Mouse (Mus musculus): Measurements from ENCODE around the gene Olr1. TPM values are rescaled to one million over a fixed set of nuclear protein-coding genes. Genes with fewer than 3 reads are reported as not detected.
"Not testable (repeated sequence)": the region's sequence is repeated elsewhere in the genome, so short reads cannot be mapped to it uniquely, and the experiment has no call there.

Gene Olr1
- polyA plus RNA-seq, 1 experiment: 0.13 TPM

DNA sequence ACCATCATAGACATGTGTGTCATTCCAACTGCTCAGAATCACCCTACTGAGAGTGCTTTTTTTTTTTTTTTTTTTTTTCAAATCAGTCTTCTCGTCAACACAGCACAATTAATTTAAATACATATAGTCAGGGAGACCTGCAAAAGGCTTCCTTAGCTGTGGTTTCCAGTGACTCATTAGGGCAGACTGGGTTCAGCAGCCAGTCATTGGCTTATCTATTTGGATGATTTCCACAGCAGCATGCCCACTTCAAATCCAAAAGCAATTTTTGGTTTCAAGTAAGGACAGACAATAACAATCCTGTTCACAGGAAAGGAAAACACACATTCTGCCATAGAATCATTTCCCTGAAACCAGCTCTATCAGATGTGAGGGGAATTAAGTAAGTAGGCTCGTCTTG, 7.4 kb upstream of the Olr1 start:
- no peak for DNase-seq
- no peak overlapping the region for H3K4me3 ChIP-seq (ENCODE audit: control insufficient read depth, insufficient read depth, low read length)
- no peak for TF ChIP-seq POLR2A (IDR thresholded peaks at IDR 0.05; ENCODE audit: control insufficient read depth, extremely low read depth, insufficient read depth, low read length, poor library complexity)
- no peak for TF ChIP-seq CTCF (IDR thresholded peaks at IDR 0.05; ENCODE audit: borderline replicate concordance, control insufficient read depth, extremely low read depth, insufficient read depth, low read length, poor library complexity)
- H3K27me3 ChIP-seq (ENCODE audit: control insufficient read depth, insufficient read depth, low read length): no peaks in the 10 kb centered on the region
- 88% methylated on average over 2 of the region's 2 CpGs for WGBS
- no peaks in the 10 kb centered on the region for H3K4me1 ChIP-seq (replicated peaks; ENCODE audit: control insufficient read depth, insufficient read depth, low read length)
- no peak overlapping the region for H3K27ac ChIP-seq (ENCODE audit: control insufficient read depth, insufficient read depth, low read length)
- no peaks in the 10 kb centered on the region for H3K36me3 ChIP-seq (ENCODE audit: control insufficient read depth, insufficient read depth, low read length)

- no peak overlapping the region for H3K27ac ChIP-seq (ENCODE audit: control insufficient read depth, insufficient read depth, low read length)
- no peaks in the 10 kb centered on the region for H3K4me1 ChIP-seq (replicated peaks; ENCODE audit: control insufficient read depth, insufficient read depth, low read length)
- DNase-seq: no peak
- TF ChIP-seq CTCF (IDR thresholded peaks at IDR 0.05; ENCODE audit: borderline replicate concordance, control insufficient read depth, extremely low read depth, insufficient read depth, low read length, poor library complexity): no peak
- no peak for TF ChIP-seq POLR2A (IDR thresholded peaks at IDR 0.05; ENCODE audit: control insufficient read depth, extremely low read depth, insufficient read depth, low read length, poor library complexity)
- H3K4me3 ChIP-seq (ENCODE audit: control insufficient read depth, insufficient read depth, low read length): no peak overlapping the region
- no peaks in the 10 kb centered on the region for H3K36me3 ChIP-seq (ENCODE audit: control insufficient read depth, insufficient read depth, low read length)
- no peaks in the 10 kb centered on the region for H3K27me3 ChIP-seq (ENCODE audit: control insufficient read depth, insufficient read depth, low read length)
- WGBS: 66% methylated on average over 1 of the region's 1 CpGs
Measured at GRCm38 (mm10) chr6:129513409-129513808, 6.4 kb upstream of the Olr1 start.

GRCm38 (mm10) chr6:129512868-129513267, 5.9 kb upstream of the Olr1 start:
- 81% methylated on average over 8 of the region's 8 CpGs for WGBS

DNA sequence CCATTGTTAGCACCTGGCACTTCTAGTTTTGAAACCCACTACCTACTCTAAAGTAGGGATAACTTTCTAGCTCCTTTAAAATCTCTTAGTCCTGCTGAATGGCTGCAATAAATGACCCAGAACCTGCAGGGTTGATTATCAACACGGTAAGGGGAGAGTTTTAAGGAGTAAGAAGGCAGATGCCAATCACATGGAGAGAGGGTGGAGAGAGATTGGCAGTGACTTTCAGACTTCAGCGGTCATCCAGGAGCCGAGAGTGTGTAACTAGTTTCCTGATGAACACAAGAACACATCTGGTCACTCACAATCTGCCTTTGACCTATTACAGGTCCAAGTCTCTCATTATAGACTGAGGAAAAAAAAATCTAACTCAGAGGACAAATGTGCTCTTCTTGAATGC, 5.4 kb upstream of the Olr1 start, which contains the start of gene Tmem52b:
Tmem52b (plus strand) TSS at position 189 of the 400 bp plus-strand sequence.
- no peak within 1 kb of the TSS for H3K27ac ChIP-seq (ENCODE audit: control insufficient read depth, insufficient read depth, low read length)
- WGBS: 75% methylated on average over 3 of the region's 3 CpGs
- no peaks in the 10 kb centered on the region for H3K36me3 ChIP-seq (ENCODE audit: control insufficient read depth, insufficient read depth, low read length)
- DNase-seq: no peak
- no peaks in the 10 kb centered on the region for H3K4me1 ChIP-seq (replicated peaks; ENCODE audit: control insufficient read depth, insufficient read depth, low read length)
- no peak for TF ChIP-seq POLR2A (IDR thresholded peaks at IDR 0.05; ENCODE audit: control insufficient read depth, extremely low read depth, insufficient read depth, low read length, poor library complexity)
- TF ChIP-seq CTCF (IDR thresholded peaks at IDR 0.05; ENCODE audit: borderline replicate concordance, control insufficient read depth, extremely low read depth, insufficient read depth, low read length, poor library complexity): no peak
- no peak within 1 kb of the TSS for H3K4me3 ChIP-seq (ENCODE audit: control insufficient read depth, insufficient read depth, low read length)
- H3K27me3 ChIP-seq (ENCODE audit: control insufficient read depth, insufficient read depth, low read length): no peaks in the 10 kb centered on the region

More at GRCm38 (mm10) chr6:129512868-129513267, 5.9 kb upstream of the Olr1 start:
- H3K36me3 ChIP-seq (ENCODE audit: control insufficient read depth, insufficient read depth, low read length): no peaks in the 10 kb centered on the region
- H3K27ac ChIP-seq (ENCODE audit: control insufficient read depth, insufficient read depth, low read length): no peak overlapping the region
- H3K4me1 ChIP-seq (replicated peaks; ENCODE audit: control insufficient read depth, insufficient read depth, low read length): no peaks in the 10 kb centered on the region
- TF ChIP-seq POLR2A (IDR thresholded peaks at IDR 0.05; ENCODE audit: control insufficient read depth, extremely low read depth, insufficient read depth, low read length, poor library complexity) (no peak), CTCF (IDR thresholded peaks at IDR 0.05; ENCODE audit: borderline replicate concordance, control insufficient read depth, extremely low read depth, insufficient read depth, low read length, poor library complexity) (no peak)
- DNase-seq: no peak
- H3K4me3 ChIP-seq (ENCODE audit: control insufficient read depth, insufficient read depth, low read length): no peak overlapping the region
- no peaks in the 10 kb centered on the region for H3K27me3 ChIP-seq (ENCODE audit: control insufficient read depth, insufficient read depth, low read length)

- Histone ChIP-seq H3K36me3 (ENCODE audit: control insufficient read depth, insufficient read depth, low read length) (no peaks in the 10 kb centered on the region), H3K4me3 (ENCODE audit: control insufficient read depth, insufficient read depth, low read length) (no peak overlapping the region), H3K4me1 (replicated peaks; ENCODE audit: control insufficient read depth, insufficient read depth, low read length) (no peaks in the 10 kb centered on the region), H3K27me3 (ENCODE audit: control insufficient read depth, insufficient read depth, low read length) (no peaks in the 10 kb centered on the region), H3K27ac (ENCODE audit: control insufficient read depth, insufficient read depth, low read length) (no peak overlapping the region)
- WGBS: 95% methylated on average over 6 of the region's 6 CpGs
- DNase-seq: no peak
- TF ChIP-seq POLR2A (IDR thresholded peaks at IDR 0.05; ENCODE audit: control insufficient read depth, extremely low read depth, insufficient read depth, low read length, poor library complexity) (no peak), CTCF (IDR thresholded peaks at IDR 0.05; ENCODE audit: borderline replicate concordance, control insufficient read depth, extremely low read depth, insufficient read depth, low read length, poor library complexity) (no peak)
Measured at GRCm38 (mm10) chr6:129510120-129510911, 3.4 kb upstream of the Olr1 start.

- Histone ChIP-seq H3K27me3 (ENCODE audit: control insufficient read depth, insufficient read depth, low read length) (no peaks in the 10 kb centered on the region), H3K36me3 (ENCODE audit: control insufficient read depth, insufficient read depth, low read length) (no peaks in the 10 kb centered on the region), H3K4me1 (replicated peaks; ENCODE audit: control insufficient read depth, insufficient read depth, low read length) (no peaks in the 10 kb centered on the region), H3K4me3 (ENCODE audit: control insufficient read depth, insufficient read depth, low read length) (no peak overlapping the region), H3K27ac (ENCODE audit: control insufficient read depth, insufficient read depth, low read length) (no peak overlapping the region)
- no peak for TF ChIP-seq CTCF (IDR thresholded peaks at IDR 0.05; ENCODE audit: borderline replicate concordance, control insufficient read depth, extremely low read depth, insufficient read depth, low read length, poor library complexity)
- TF ChIP-seq POLR2A (IDR thresholded peaks at IDR 0.05; ENCODE audit: control insufficient read depth, extremely low read depth, insufficient read depth, low read length, poor library complexity): no peak
- DNase-seq: no peak
- WGBS: 96% methylated on average over 2 of the region's 2 CpGs
Measured at GRCm38 (mm10) chr6:129503471-129503870, 3.5 kb downstream of the Olr1 start.

- H3K4me3 ChIP-seq (ENCODE audit: control insufficient read depth, insufficient read depth, low read length); H3K27me3 ChIP-seq (ENCODE audit: control insufficient read depth, insufficient read depth, low read length); H3K27ac ChIP-seq (ENCODE audit: control insufficient read depth, insufficient read depth, low read length); DNase-seq; H3K4me1 ChIP-seq (replicated peaks; ENCODE audit: control insufficient read depth, insufficient read depth, low read length); H3K36me3 ChIP-seq (ENCODE audit: control insufficient read depth, insufficient read depth, low read length): not testable (repeated sequence)
- 97% methylated on average over 1 of the region's 1 CpGs for WGBS
Measured at GRCm38 (mm10) chr6:129499516-129499915, 7.4 kb downstream of the Olr1 start.
